Mouse (Mus musculus) right cerebral cortex, adult 18-20 months (tissue): Measurements from ENCODE around the gene Glp2r.
A peak's percentile ranks its signal among the peaks of the same experiment; 100 is the strongest.

Source experiments
- DNase-seq: peaks from one replicate; pipeline ENCODE4 v3.0.0; 2022; ENCODE audit warnings: mixed read lengths

Glp2r gene

GRCm38 (mm10) chr11:67727095-67727494 lies 43.9 kb downstream of the Glp2r start:
- DNase-seq: peak; percentile 34

GRCm38 (mm10) chr11:67723231-67724013 lies 47.5 kb downstream of the Glp2r start:
- peak; percentile 79 for DNase-seq

- DNase-seq: no peak
These were observed 48.4 kb downstream of the Glp2r start for GRCm38 (mm10) chr11:67722399-67723156.

GRCm38 (mm10) chr11:67721485-67721884 lies 49.5 kb downstream of the Glp2r start:
- DNase-seq: no peak

- no peak for DNase-seq
These were observed 55.6 kb downstream of the Glp2r start for GRCm38 (mm10) chr11:67715382-67715781.

- DNase-seq: peak; percentile 45
These were observed 58.0 kb downstream of the Glp2r start for GRCm38 (mm10) chr11:67712976-67713375.

GRCm38 (mm10) chr11:67694703-67695376 lies 76.1 kb downstream of the Glp2r start, which contains the start of gene Rcvrn:
Gene Rcvrn (plus strand): TSS chr11:67695326.
- no peak for DNase-seq

- DNase-seq: no peak
These were observed 84.8 kb downstream of the Glp2r start for GRCm38 (mm10) chr11:67686109-67686508.

GRCm38 (mm10) chr11:67681871-67682270 lies 89.1 kb downstream of the Glp2r start:
- DNase-seq: no peak

- DNase-seq: peak; percentile 46
These were observed 91.0 kb downstream of the Glp2r start for GRCm38 (mm10) chr11:67679930-67680329.

GRCm38 (mm10) chr11:67679300-67679699 lies 91.7 kb downstream of the Glp2r start:
- no peak for DNase-seq

- peak; percentile 73 for DNase-seq
These were observed 95.1 kb downstream of the Glp2r start for GRCm38 (mm10) chr11:67675562-67676540.

GRCm38 (mm10) chr11:67672140-67672539 lies 98.8 kb downstream of the Glp2r start:
- DNase-seq: peak; percentile 77

- no peak for DNase-seq
These were observed 100.9 kb downstream of the Glp2r start for GRCm38 (mm10) chr11:67670031-67670430.

- no peak for DNase-seq
These were observed 102.4 kb downstream of the Glp2r start for GRCm38 (mm10) chr11:67668460-67669007.

GRCm38 (mm10) chr11:67667531-67668332 lies 103.2 kb downstream of the Glp2r start:
- DNase-seq: peak; percentile 88

- no peak for DNase-seq
These were observed 104.8 kb downstream of the Glp2r start for GRCm38 (mm10) chr11:67666129-67666528.

GRCm38 (mm10) chr11:67664918-67665317 lies 106.0 kb downstream of the Glp2r start:
- peak; percentile 81 for DNase-seq

- DNase-seq: peak; percentile 84
These were observed 106.7 kb downstream of the Glp2r start for GRCm38 (mm10) chr11:67664261-67664660.

- DNase-seq: no peak
These were observed 107.5 kb downstream of the Glp2r start for GRCm38 (mm10) chr11:67663437-67663836.

- DNase-seq: no peak
These were observed 109.5 kb downstream of the Glp2r start for GRCm38 (mm10) chr11:67661465-67661864.
